Mouse (Mus musculus): ENCODE results near the gene Ghrh.

DNA sequence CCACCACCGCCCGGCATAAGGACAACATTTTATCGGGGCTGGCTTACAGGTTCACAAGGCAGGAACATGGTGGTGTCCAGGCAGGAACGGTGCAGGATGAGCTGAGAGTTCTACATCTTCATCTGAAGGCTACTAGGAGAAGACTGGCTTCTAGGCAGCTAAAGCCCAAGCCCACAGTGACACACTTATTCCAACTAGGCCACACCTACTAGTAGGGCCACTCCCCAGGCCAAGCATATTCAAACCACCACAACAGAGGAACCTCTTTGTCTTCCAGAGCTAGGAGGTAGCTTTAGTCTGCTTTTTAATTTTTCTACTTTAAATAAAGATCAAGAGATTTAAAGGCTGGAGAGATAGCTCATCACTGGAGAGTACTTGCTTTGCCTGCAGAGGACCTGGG, 46.2 kb upstream of the Ghrh start:
- TF ChIP-seq CTCF (IDR thresholded peaks at IDR 0.05; ENCODE audit: low read depth) (no peak), EP300 (IDR thresholded peaks at IDR 0.05; ENCODE audit: low read depth) (no peak)

Measured in heart, postnatal 0 days (tissue).